8 mouse cellular contexts compared by ENCODE assay signal in the genomic region with DNA sequence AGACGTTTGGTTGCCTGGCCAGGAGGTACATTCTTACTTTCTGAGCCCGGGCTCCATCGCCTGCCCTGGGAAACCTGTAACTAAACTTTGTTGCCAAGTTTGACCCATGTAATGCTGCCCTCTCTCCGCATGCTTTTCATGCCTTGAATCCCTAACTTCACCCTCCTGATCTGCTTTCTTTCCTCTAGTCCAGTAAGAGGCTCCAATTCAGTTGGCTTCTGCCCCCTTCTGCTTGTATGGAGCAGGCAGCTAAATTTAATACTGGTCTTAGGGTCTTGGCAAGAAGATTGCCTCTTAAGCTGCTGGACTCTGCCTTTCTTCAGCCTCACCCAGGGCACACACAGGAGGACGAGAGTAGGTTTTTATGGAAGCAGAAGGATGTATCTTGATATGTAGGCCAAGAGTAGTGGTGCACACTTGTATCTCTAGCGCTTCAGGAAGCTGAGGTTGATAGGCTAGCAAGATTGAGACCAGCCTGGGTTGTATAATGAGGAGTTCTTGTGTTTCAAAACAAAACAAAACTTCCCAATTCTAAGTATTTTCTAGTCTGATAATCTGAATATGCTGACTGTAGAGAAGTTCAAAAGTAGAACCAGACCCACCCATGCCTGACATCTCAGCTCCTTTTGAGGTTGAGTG. TPM values are rescaled to one million over a fixed set of nuclear protein-coding genes. Genes with fewer than 3 reads are reported as not detected.
DNase-seq lines count a peak whose midpoint lies in the region; ATAC-seq and TF ChIP-seq lines count a peak whose summit lies in the region.

No protein-coding gene starts in this region.

- H3K27ac ChIP-seq in kidney, embryonic 16.5 days (ENCODE audit: low read length) = peak overlapping the region; percentile 99
- H3K27ac ChIP-seq in bone marrow macrophage, adult 2 months (ENCODE audit: insufficient read depth, low read depth, low read length) = peak overlapping the region; percentile 77
- peak overlapping the region; percentile 92 for H3K27ac ChIP-seq in hindbrain, embryonic 15.5 days (replicated peaks)
- H3K27ac ChIP-seq in midbrain, embryonic 15.5 days = peak overlapping the region; percentile 89

- H3K36me3 ChIP-seq in kidney, embryonic 16.5 days (ENCODE audit: insufficient read depth, low read length) = no peaks in the 10 kb centered on the region
- H3K36me3 ChIP-seq in hindbrain, embryonic 15.5 days = no peaks in the 10 kb centered on the region
- no peaks in the 10 kb centered on the region for H3K36me3 ChIP-seq in midbrain, embryonic 15.5 days (replicated peaks)

- no peaks in the 10 kb centered on the region for H3K9me3 ChIP-seq in kidney, embryonic 16.5 days (ENCODE audit: low read length)
- H3K9me3 ChIP-seq in hindbrain, embryonic 15.5 days = no peaks in the 10 kb centered on the region
- H3K9me3 ChIP-seq in midbrain, embryonic 15.5 days = no peaks in the 10 kb centered on the region

- TF ChIP-seq CTCF in bone marrow macrophage, adult 2 months (IDR thresholded peaks at IDR 0.05; ENCODE audit: low read depth, low read length) = no peak

- DNase-seq in kidney, postnatal 25 days = no peak
- DNase-seq in layer of hippocampus, postnatal 25 days (ENCODE audit: extremely low spot score in 1 of 2, low spot score in 1 of 2) = no peak
- no peak for DNase-seq in urinary bladder, postnatal 14 days (ENCODE audit: low spot score)
- DNase-seq in cerebellum, adult 9-11 months = no peak

- no peak for TF ChIP-seq POLR2A in bone marrow macrophage, adult 2 months (IDR thresholded peaks at IDR 0.05; ENCODE audit: borderline replicate concordance, low read depth, low read length)

- 25% methylated on average over 6 of the region's 6 CpGs for WGBS in kidney, embryonic 16.5 days
- 35% methylated on average over 6 of the region's 6 CpGs for WGBS in hindbrain, embryonic 15.5 days
- 30% methylated on average over 6 of the region's 6 CpGs for WGBS in midbrain, embryonic 15.5 days

- H3K27me3 ChIP-seq in kidney, embryonic 16.5 days (ENCODE audit: insufficient read depth, low read length) = no peaks in the 10 kb centered on the region
- no peaks in the 10 kb centered on the region for H3K27me3 ChIP-seq in hindbrain, embryonic 15.5 days
- H3K27me3 ChIP-seq in midbrain, embryonic 15.5 days (replicated peaks) = no peaks in the 10 kb centered on the region

- H3K4me1 ChIP-seq in kidney, embryonic 16.5 days (ENCODE audit: insufficient read depth, low read length) = peaks cover 54% of the 10 kb centered on the region
- peaks cover 53% of the 10 kb centered on the region for H3K4me1 ChIP-seq in bone marrow macrophage, adult 2 months (ENCODE audit: control insufficient read depth, insufficient read depth, low read length)
- H3K4me1 ChIP-seq in hindbrain, embryonic 15.5 days (replicated peaks) = peaks cover 60% of the 10 kb centered on the region
- H3K4me1 ChIP-seq in midbrain, embryonic 15.5 days = peaks cover 48% of the 10 kb centered on the region

- peak overlapping the region; percentile 55 for H3K4me3 ChIP-seq in kidney, embryonic 16.5 days (ENCODE audit: low read length)
- H3K4me3 ChIP-seq in bone marrow macrophage, adult 2 months (ENCODE audit: insufficient read depth, low read length) = peak overlapping the region; percentile 69
- peak overlapping the region; percentile 55 for H3K4me3 ChIP-seq in hindbrain, embryonic 15.5 days
- H3K4me3 ChIP-seq in midbrain, embryonic 15.5 days = peak overlapping the region; percentile 49

- H3K9ac ChIP-seq in kidney, embryonic 16.5 days (replicated peaks; ENCODE audit: low read length) = peak overlapping the region; percentile 72
- peak overlapping the region; percentile 66 for H3K9ac ChIP-seq in hindbrain, embryonic 15.5 days
- peak overlapping the region; percentile 59 for H3K9ac ChIP-seq in midbrain, embryonic 15.5 days

- peak overlapping the region; percentile 88 for H3K4me2 ChIP-seq in kidney, embryonic 16.5 days (replicated peaks; ENCODE audit: low read depth, low read length)
- peak overlapping the region; percentile 93 for H3K4me2 ChIP-seq in hindbrain, embryonic 15.5 days
- H3K4me2 ChIP-seq in midbrain, embryonic 15.5 days = peak overlapping the region; percentile 81

- ATAC-seq in kidney, embryonic 16.5 days (ENCODE audit: low FRiP score, low TSS enrichment) = no peak
- no peak for ATAC-seq in hindbrain, embryonic 15.5 days (ENCODE audit: low FRiP score, low read depth)
- ATAC-seq in midbrain, embryonic 15.5 days (replicated peaks) = no peak

RNA-seq across cellular contexts. Expression of a gene that starts 10.9 kb away (rescaled TPM):
- polyA plus RNA-seq in kidney, embryonic 16.5 days (2015; fragmentation: Nextera tagmentation; extraction: Ambion mirVana) = 21.5 and 24.0 TPM in 2 replicates
- polyA plus RNA-seq in bone marrow macrophage, adult 2 months (2012; ENCODE audit: insufficient read depth, insufficient read length, missing spikeins) = 11.3 and 12.9 TPM in 2 replicates
- 32.5 and 33.2 TPM in 2 replicates for polyA plus RNA-seq in hindbrain, embryonic 15.5 days (2015; fragmentation: Nextera tagmentation; extraction: Ambion mirVana)
- polyA plus RNA-seq in midbrain, embryonic 15.5 days (2015; fragmentation: Nextera tagmentation; extraction: Ambion mirVana) = 34.2 and 34.7 TPM in 2 replicates
- 10 to 100 TPM; 60.2 to 76.4 TPM for total RNA-seq in layer of hippocampus, postnatal 25 days (2021)
